Mouse (Mus musculus) spleen, adult 2 months (tissue): ENCODE measurements around the gene Rgs8.

ENCODE experiments used
- CTCF ChIP-seq: fragments of 200-500 bp; IDR thresholded peaks from 2 replicates; pipeline ENCODE4 v1.5.1; 2011; ENCODE audit warnings: mild to moderate bottlenecking, inconsistent platforms; ENCODE audit not compliant: insufficient read depth, insufficient read length, insufficient replicate concordance; ENCODE audit errors: extremely low read depth
- POLR2A ChIP-seq: fragments of 200-500 bp; IDR thresholded peaks from 2 replicates; pipeline ENCODE4 v1.6.1; 2011; ENCODE audit warnings: low read depth, low read length, inconsistent platforms

DNA sequence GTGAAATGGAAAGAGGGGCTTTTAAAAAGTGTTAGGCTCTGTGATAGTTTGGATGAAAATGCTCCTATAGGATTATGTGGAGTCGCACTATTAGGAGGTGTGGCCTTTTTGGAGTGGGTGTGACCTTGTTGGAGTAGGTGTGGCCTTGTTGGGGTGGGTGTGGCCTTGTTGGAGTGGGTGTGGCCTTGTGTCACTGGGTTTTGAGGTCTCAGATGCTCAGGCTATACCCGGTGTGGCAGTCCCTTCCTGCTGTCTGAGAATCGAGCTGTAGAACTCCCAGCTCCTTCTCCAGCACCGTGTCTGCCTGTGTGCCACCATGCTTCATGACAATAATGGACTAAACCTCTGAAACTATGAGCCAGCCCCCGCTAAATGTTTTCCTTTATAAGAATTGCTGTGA lies 55.8 kb downstream of the Rgs8 start:
- no peak for TF ChIP-seq POLR2A
- no peak for TF ChIP-seq CTCF
